Mouse (Mus musculus) cerebral cortex, adult 2 months (tissue): ENCODE data around the gene Ces1e.

Experiments
- WGBS: fragments of 180-500 bp; shearing (Covaris S2); methylation state at CpG from one replicate; pipeline ENCODE4 v1.1.7; 2018; 5-methylcytosine and 5-hydroxymethylcytosine counted together

Gene Ces1e

DNA sequence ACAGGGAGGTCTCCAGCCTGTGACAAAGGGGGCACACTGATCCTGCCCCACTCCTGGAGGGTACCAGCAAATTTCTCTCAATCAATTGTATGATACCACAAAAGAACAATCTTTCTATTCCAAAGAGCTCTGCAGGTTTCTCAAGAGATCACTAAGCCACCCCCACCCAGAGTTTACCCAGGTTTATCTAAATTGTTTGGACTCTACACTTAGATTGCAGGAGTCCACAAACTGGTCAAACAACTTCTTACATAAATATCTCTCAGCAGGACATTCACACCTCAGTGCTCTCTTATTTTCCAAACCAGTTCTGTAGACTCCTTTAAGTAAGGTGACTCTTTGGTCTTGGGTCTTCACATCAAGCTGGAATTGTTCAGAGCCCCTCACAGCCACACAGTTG lies at the start of gene Ces1e:
Gene Ces1e, minus strand, starts transcription at position 174 of the 400 bp plus-strand sequence.

DNA sequence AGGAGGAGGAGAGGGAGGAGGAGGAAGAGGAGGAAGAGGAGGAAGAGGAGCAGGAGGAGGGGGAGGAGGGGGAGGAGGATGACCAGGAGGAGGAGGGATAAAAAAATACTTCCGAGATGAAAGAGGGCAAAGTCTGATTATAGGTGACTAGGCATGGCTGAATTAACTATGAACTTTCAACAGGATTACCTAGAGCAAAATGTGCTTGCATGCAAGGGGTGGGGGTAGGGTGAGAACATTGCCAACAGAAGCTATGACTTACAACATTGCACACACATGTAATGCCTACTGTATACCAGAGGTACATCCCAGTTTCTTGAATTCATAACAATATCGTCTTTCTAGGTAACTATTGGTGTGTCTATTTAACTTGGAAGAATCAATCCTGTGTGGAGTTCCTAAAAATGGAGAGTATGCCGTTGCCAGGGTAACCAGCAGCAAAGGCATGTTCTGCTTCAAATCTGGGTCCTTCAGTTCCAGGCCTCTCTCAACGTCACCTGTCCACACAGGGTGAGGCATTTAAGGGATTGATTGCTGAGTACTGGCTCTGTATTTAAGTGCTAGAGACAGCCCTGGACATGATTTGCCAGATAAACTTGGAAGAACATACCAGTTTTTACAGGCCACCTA lies 48.9 kb upstream of the Ces1e start:
- WGBS = 50% methylated on average over 4 of the region's 4 CpGs

DNA sequence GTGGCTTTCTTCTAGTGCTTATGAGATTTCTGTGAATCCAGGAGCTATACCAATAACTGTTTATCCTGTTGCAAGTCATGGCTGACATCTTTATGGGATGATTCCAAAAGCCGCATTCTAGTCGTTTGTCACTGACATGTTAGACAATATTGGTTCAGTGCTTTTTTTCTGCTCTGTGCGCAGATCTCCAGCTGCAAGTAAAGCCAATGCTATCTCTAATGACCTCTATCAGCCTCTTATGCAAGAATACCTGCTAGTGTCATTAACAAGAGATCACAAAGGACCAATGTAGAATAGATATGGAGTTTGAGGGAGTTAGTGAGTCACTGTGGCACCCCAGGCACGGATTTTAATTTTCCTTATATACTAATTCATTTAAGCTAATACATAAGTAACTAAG lies 45.2 kb upstream of the Ces1e start:
- 91% methylated on average over 4 of the region's 4 CpGs for WGBS

DNA sequence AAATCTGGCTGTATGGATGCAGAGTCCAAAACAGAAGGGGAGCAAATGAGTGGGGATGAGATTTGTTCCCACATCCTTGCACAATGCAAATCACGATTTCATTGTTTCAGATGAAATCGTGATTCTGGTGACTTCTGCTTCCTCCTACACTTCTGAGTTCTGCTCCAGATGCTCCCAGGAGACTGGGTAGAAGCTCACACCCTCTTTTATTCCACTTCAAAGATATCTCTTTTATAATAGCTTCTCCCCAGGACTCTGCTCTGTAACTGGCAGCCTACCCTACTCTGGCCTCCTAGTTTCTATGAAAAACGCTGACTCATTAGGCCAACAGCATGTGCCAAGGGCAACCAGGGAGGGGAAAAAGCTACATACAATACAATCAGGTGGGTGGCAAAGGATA lies 43.9 kb upstream of the Ces1e start:
- 52% methylated on average over 3 of the region's 3 CpGs for WGBS

DNA sequence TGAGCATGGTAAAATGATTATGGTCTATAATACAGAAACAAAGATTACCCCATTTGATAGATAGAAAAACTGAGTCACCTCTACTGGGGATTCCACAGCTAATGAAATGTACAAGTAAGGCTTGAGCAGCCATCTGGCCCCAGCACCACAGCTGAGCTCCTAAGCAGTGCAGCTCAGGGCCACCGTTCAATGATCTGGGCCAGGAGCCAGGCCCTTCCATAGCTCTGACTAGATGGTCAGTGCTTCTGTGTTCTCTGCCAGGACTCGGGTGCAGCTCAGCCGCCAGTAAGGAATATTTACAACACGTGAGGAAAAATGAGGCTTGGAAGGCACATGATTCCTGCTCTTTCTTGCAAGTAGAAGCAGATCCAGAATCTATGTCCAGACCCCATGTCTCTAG lies 43.3 kb upstream of the Ces1e start:
- 42% methylated on average over 4 of the region's 4 CpGs for WGBS

DNA sequence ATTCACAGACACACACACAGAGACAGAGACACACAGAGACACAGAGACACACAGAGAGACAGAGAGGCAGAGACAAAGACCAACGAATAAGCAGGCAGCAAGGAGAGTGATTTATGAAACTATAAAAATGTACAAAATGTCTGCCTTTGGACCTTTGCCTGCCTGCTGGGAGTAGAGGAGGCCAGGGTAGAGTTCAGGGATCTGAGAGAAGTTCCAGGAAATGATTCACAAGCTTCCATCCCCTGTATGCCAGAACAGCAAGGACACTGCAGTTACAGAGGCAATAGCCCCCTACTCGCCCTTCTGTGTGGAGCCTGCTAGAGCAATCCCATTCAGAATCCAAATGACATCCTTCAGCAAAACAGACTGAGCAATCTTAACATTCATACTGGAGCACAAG lies 32.0 kb upstream of the Ces1e start:
- WGBS = 69% methylated on average over 2 of the region's 2 CpGs

DNA sequence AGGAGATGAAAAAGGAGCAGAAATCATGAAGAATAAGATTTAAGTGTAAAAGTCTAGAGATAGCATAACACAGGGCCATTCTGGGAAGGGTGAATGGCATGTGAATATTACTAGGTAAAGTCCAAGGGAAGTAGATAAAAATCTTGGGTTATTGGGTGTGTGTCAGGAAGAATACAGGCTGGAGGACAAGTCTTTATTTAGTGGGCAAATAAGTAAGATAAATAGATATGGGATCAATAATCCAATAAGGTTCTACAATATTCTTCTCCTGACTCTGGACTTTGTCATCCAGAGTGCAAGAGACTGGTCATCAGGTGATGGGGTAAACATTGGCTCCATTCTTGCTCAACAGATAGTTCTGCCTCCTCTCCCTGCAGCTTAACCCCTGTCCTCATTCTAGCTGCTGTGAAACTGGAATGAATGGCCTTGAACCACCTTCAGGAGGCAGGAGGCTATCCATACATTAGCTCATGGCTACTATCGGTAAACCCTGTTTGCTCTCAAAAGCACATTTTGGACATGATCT lies 23.0 kb upstream of the Ces1e start:
- 100% methylated on average over 1 of the region's 1 CpGs for WGBS

DNA sequence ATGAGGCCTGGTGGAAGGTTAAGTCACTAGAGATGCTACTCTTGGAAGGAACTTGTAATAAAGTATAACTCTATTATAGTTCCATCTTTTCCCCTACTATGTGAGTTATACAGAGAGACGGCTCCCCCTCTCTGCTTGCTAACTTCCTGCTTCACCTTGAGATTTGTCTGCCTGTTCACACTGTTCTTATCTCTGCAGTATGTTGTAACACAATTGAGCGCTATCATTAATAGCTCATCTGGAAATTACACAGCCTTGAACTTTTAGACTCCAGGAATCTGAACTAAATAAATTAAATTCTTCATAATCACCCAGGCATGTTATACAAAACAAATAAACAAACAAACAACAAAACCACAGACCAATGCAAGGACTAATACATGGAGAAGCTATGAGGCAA lies 16.6 kb upstream of the Ces1e start:
- WGBS = 85% methylated on average over 2 of the region's 2 CpGs

DNA sequence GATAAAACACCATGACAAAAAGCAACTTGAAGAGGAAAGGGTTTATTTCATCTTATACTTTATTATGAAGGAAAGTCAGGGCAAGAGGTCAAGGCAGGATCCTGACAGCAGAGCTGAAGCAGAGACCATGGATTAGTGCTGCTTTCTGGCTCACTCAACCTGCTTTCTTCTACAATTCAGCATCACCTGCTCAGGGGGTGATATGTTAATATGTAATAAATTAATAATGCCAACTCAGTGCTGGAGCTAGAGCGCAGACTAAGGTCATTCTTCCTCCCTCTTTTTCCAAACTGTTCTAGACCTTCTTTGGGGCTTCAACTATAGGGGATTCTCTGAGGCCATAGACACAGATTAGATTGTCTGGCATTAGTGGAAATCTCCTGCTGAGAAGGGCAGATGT lies 6.3 kb upstream of the Ces1e start:
- 97% methylated on average over 1 of the region's 1 CpGs for WGBS

DNA sequence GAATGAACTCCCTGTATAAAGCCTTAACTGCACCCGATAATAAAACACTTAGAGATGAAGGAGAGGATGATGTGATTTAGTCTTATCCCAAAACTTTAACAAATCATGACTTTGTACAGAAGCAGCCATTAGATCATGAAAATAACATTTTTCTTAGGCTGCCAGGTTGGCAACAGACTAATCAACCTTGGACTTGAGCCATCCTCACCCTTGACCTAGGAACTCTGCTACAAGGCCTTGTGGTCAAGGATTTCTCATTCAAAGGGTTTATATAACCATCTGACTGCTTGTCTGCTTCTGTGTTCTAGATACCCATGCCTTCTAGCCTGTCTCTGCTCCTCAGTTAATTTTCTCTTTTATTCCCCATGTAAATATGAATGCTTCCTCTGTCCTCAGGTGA lies 5.3 kb upstream of the Ces1e start:
- WGBS = 92% methylated on average over 1 of the region's 1 CpGs

DNA sequence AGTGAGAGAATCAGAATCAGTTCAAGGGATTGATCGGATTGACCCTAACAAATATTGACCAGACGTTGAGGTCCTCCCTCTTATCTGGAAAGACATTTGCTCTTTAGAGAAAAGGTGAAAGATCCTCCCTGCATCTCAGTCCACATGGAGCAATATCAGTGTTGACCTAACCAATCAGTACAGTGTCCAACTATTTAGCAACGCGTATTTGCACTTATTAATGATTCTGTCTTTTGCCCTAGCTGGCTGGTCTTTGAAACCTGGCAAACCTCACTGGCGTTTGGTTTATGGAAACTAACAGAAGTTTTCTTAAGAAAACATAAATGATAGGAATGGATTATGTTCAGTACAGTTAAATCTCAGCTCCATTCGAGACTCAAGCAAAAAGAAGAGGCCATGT lies 4.6 kb upstream of the Ces1e start:
- 89% methylated on average over 6 of the region's 6 CpGs for WGBS

DNA sequence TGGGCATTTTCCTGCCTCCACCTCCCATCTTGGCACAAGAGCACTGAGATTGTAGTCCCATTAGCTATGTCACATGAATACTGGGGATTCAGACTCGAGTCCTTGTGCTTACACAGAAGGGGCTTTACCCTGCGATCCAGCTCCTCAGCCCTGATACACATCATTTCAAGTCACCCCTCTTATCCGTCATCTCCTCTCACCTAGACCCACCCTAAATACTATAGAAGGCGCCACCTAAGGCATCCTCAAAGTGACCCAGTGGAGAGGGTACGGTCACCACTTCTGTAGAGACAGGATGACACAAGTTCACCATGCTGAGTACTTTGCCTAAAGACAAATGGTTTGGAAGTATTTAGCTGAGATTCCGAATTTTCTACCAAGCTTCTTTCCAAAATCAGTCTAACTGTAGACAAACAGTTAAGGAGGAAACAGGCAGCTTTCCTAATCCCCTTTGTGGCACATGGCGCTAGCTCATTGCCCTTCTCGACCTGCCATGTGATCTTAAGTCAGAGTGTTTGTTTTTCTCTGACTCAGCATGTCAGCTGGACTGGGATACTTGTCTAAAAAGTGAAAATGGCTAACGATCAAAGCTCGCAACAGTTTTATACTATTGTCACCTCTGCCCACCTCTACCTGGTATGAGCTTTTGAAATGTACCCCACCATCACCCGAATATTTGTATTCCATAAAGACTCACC lies 597 bp downstream of the Ces1e start:
- WGBS = 75% methylated on average over 11 of the region's 11 CpGs

DNA sequence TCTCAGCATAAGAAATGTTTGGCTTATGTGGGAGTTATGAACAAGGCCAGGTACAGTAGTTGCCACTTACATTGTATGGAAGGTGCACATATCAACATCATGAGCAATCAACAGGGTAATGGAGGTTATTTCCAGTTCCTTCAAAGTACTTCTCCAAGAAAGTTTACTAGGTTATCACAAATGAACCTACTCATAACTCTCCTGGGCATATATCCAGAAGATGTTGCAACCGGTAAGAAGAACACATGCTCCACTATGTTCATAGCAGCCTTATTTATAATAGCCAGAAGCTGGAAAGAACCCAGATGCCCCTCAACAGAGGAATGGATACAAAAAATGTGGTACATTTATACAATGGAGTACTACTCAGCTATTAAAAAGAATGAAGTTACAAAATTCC lies 2.9 kb downstream of the Ces1e start:
- 84% methylated on average over 1 of the region's 1 CpGs for WGBS

DNA sequence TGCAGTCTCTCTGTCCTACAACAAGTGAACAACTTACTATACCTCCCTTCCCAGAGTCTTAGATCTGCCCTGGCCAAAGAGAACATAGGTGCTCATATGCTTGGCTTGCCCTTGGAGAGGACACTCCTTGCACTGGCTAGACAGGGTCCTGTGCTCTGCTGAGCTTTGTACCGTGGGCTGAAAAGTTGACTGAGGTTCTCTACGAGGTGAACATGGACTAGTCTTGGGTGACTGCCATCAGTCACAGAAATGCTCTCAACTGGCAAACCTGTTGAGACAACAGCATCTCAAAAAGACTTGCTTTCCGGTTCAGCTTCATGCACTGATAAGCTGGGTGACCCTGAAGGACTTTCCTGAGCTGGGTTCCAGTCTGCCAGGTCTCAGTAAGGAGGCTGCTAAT lies 7.5 kb downstream of the Ces1e start:
- 79% methylated on average over 3 of the region's 3 CpGs for WGBS

DNA sequence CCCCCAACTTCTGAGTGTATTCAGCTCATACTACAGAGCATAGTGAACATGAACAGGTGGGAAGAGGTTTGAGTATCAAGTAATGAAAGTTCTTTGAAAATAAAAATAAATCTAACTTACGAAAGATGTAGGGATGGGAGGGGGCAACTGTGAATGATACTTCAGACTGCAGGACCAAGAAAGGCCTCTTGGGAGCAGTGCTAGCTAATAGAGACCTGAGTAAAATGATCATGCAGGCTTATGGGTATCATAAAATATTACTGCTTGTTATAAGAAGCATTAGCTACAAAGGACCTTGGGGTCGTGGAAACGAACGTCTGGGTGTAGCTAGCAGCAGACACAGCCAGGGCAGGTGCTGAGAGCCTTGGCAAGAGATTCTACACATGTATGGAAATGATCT lies 11.6 kb downstream of the Ces1e start:
- 72% methylated on average over 4 of the region's 4 CpGs for WGBS

DNA sequence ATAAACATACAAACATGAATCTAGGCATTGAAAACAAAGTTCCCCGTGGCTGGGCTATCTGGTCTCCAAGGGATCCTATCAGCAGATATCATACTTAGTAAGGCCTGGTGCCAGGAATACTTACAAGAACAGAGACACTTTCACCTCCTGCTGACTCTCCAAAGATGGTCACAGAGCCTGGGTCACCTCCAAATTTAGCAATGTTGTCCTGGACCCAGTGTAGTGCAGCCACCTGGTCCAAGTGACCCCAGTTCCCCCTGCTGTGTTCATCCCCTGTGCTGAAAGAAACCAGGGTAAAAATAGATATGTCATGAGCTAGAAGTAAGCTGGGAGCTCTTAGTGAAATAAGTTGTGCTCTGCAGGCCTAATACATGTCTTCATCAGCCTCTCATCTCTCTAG lies 12.0 kb downstream of the Ces1e start:
- WGBS = 82% methylated on average over 1 of the region's 1 CpGs

DNA sequence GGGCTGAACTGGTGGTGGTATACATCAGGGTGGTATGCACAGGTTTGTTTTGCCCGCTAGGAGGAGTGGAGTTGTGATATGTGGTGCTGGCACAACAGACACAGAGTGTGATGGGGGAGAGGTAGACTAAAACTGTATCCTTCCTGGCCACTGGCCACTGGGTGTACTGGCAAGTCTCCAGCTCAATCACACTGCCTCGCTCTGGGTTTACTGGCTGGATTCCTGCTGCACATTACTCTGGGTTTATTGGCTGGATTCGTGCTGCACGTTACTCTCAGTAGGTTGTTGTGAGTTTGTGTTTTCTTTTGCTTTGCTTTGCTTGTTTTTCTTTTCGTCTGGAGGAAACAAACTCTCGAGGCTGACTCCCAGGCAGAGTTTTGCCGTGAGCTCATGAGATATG lies 30.3 kb downstream of the Ces1e start:
- WGBS = 31% methylated on average over 7 of the region's 7 CpGs

DNA sequence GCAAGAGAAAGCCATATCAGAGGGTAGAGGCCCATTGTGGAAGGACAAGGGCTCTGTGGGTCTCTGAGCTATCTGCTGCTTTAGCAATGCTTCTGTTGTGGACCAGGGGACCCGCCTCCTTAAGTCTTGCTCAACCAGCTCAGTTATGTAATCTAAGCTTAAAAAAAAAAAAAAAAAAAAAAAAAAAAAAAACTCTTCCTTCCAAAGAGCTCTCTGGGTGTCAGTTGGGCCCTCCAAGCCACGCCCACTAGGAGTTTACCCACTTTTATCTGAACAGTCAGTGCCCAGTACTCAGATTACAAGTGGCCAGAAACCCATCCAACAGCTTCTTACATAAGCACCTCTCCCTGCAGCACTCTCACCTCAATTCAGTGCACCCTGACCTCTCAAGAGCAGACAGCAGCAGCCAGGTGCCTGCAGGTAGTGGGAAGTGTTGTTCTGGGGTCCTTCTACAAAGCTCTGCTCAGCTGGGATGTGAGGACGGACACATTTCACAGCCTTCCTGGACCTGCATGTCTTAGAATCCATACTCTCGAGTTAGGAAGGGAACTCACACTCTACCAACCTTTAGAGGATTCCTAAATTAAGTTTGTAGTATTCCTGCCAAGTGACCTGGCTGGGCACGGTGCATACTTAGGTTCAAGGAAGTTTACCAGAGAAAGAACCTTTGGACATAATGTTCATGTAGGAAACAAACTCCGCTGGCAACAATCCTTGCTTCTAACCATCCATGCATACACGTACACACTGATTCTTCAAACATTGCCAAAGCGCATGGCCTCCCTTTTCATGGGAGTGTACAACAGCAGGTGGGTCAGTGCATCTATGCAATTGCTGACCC lies 31.5 kb downstream of the Ces1e start, which contains the start of gene Ces1d:
Gene Ces1d, minus strand, starts transcription at position 154 of the 841 bp plus-strand sequence.
- WGBS = 81% methylated on average over 8 of the region's 8 CpGs

DNA sequence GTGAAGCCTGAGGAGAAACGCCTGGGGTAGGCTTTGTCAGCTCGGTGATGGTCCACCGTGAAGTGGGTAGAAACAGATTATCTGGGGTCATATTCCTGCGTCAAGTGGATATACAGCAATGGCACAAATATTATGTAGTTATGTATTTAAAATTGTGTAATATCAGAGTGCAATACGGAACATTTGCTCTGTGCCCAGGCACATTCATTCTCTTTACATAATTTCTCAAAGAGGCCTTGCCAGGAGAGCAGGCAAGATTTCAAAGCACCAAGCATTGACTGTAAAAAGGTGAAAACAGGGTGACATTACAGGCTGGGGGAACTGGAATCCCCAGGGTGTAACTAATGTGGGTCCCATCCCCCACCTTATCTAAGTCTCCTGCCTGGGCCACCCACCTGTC lies 33.0 kb downstream of the Ces1e start:
- WGBS = 88% methylated on average over 5 of the region's 5 CpGs

DNA sequence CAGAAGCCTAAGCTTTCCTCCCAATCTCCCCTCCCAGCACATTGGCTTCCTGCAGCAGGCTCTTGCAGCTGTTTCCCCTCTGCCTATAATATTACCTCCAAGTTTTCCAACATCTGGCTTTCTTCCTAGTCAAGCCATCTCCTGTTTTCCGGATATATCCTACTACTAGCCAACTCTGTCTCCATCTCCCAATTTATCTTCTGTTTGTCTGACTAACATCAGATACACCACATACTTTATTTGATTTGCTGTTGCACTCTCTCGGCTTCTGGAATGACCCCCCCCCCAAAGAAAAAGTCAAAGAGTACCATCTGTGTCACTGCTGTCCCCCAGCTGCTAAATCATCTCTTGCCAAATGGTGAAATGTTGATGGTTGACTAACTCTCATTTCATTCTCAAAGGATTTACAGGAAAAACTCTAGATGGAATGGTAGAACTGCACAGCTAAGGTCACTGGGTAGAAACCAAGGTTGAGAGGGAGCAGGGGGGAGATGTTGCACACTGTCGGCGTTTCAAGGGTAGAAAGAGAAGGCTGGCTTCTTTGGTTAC lies 48.8 kb downstream of the Ces1e start:
- 84% methylated on average over 4 of the region's 4 CpGs for WGBS

DNA sequence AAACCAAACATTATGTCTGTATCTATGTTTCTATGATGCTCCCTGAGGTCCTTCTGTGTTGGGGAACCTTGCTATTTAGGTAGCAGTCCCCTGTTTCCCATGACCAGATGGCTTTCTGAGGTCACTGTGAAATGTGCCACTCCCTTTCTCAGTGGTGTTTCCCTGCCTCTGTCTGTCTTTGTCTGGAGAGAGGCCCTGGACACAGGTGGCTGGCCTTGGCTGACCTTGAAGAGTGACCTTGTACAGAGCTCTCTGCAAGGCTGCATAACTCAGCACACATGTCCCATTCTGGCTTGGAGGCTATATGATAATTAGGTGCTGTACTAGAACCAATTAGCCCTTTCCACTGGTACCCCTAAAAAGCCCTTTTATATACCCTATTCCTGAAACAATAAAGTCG lies 52.8 kb downstream of the Ces1e start:
- 39% methylated on average over 1 of the region's 1 CpGs for WGBS

DNA sequence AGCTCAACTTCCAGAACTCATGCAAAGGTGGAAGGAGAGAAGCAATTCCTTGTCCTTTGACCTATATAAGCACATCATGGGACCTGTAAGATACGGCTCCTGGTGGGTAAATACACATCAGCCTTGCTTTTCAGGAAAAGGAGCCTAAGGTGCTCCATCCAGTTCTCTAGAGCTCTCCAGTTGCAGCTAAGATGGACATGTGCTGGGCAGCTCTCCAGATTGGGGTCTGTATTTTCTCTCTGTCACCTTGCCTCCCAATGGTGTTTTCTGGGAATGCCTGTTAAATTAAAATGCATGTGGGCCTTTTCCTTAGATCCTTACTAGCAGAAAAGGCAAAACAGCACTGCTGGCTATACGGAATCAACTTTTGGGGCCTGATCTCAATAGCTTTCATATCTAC lies 54.9 kb downstream of the Ces1e start:
- WGBS = 92% methylated on average over 2 of the region's 2 CpGs
